In the genomic region with DNA sequence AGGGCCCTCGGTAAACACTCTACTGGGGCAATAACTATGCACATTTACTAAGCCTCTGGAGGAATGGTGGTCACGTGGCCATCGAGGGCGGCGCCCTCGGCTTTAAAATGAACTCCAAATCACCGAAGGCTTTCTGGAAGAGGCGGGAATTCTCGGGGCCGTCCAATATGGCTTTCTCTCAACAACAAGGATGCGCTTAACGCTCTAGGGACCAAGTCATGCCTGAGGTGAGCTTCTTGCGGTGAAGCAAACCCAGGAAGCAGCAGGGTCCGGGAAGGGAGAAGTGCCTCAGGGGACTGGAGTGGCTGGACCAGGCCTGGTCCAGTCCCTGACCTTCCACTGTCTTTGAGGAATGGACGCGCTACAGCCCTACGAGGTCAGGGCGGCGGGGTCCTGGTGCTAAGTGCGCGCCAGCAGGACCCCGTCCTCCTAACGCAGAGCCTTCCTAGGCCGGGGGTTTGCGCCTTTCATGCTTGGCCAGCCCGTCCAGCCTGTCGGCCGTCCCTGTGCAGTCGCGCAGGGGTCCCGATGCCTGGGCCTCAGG, we compare ENCODE assay signal across 8 mouse cellular contexts. TPM values are rescaled to one million over a fixed set of nuclear protein-coding genes. Genes with fewer than 3 reads are reported as not detected.
DNase-seq lines count a peak whose midpoint lies in the region; ATAC-seq and TF ChIP-seq lines count a peak whose summit lies in the region.

A gene (plus strand): TSS at position 134 of the 544 bp plus-strand sequence.

- peaks cover 8% of the 10 kb centered on the region; the same call in 1 of the 2 replicates for H3K36me3 ChIP-seq in thymus, adult 2 months (ENCODE audit: control insufficient read depth, insufficient read depth, low read length)
- peaks cover 15% of the 10 kb centered on the region for H3K36me3 ChIP-seq in embryonic facial prominence, embryonic 13.5 days
- H3K36me3 ChIP-seq in heart, embryonic 10.5 days, result peaks cover 16% of the 10 kb centered on the region

- H3K9me3 ChIP-seq in embryonic facial prominence, embryonic 13.5 days, result no peaks in the 10 kb centered on the region; the same call in 1 of the 2 replicates
- H3K9me3 ChIP-seq in heart, embryonic 10.5 days, result no peaks in the 10 kb centered on the region

- H3K4me1 ChIP-seq in thymus, adult 2 months (replicated peaks; ENCODE audit: control insufficient read depth, insufficient read depth, low read length), result peaks cover 20% of the 10 kb centered on the region
- peaks cover 31% of the 10 kb centered on the region for H3K4me1 ChIP-seq in embryonic facial prominence, embryonic 13.5 days
- H3K4me1 ChIP-seq in heart, embryonic 10.5 days, result peaks cover 37% of the 10 kb centered on the region

- 87% methylated on average over 31 of the region's 31 CpGs for WGBS in thymus, adult 2 months
- 24% methylated on average over 31 of the region's 31 CpGs for WGBS in embryonic facial prominence, embryonic 13.5 days
- 16% methylated on average over 31 of the region's 31 CpGs for WGBS in heart, embryonic 10.5 days

- H3K9ac ChIP-seq in embryonic facial prominence, embryonic 13.5 days, result peak within 1 kb of the TSS; percentile 94

- peak; percentile 8; the same call in 1 of the 2 replicates for ATAC-seq in embryonic facial prominence, embryonic 13.5 days (ENCODE audit: insufficient number of reproducible peaks, insufficient read depth, low FRiP score, low TSS enrichment, low read depth)

- H3K4me2 ChIP-seq in embryonic facial prominence, embryonic 13.5 days, result peak within 1 kb of the TSS; percentile 86

- no peak for TF ChIP-seq CTCF in thymus, adult 2 months (IDR thresholded peaks at IDR 0.05; ENCODE audit: borderline replicate concordance, control insufficient read depth, extremely low read depth, insufficient read depth, low read length, poor library complexity)

- peak within 1 kb of the TSS; percentile 59 for H3K4me3 ChIP-seq in thymus, adult 2 months (ENCODE audit: control insufficient read depth, insufficient read depth, low read length)
- peak within 1 kb of the TSS; percentile 86 for H3K4me3 ChIP-seq in embryonic facial prominence, embryonic 13.5 days
- peak within 1 kb of the TSS; percentile 91 for H3K4me3 ChIP-seq in heart, embryonic 10.5 days

- no peak for TF ChIP-seq POLR2A in thymus, adult 2 months (IDR thresholded peaks at IDR 0.05; ENCODE audit: control insufficient read depth, extremely low read depth, insufficient read depth, low read length, poor library complexity)

- H3K27me3 ChIP-seq in thymus, adult 2 months (ENCODE audit: control insufficient read depth, insufficient read depth, low read length), result no peaks in the 10 kb centered on the region
- H3K27me3 ChIP-seq in embryonic facial prominence, embryonic 13.5 days, result no peaks in the 10 kb centered on the region
- H3K27me3 ChIP-seq in heart, embryonic 10.5 days (ENCODE audit: insufficient read depth, poor library complexity, severe bottlenecking), result no peaks in the 10 kb centered on the region

- DNase-seq in thymus, adult 2 months, result no peak
- no peak for DNase-seq in thymus, postnatal 14 days
- DNase-seq in heart, embryonic 10.5 days (ENCODE audit: low spot score), result no peak
- DNase-seq in kidney, postnatal 14 days, result peak; percentile 14
- peak; percentile 7 for DNase-seq in lung, postnatal 36 days
- DNase-seq in testis, postnatal 10 days (ENCODE audit: low spot score), result peak; percentile 57
- DNase-seq in spleen, adult 12 weeks (ENCODE audit: low spot score), result no peak

- H3K27ac ChIP-seq in thymus, adult 2 months (ENCODE audit: control insufficient read depth, insufficient read depth, low read length), result peak within 1 kb of the TSS; percentile 68
- peak within 1 kb of the TSS; percentile 97 for H3K27ac ChIP-seq in embryonic facial prominence, embryonic 13.5 days
- peak within 1 kb of the TSS; percentile 100 for H3K27ac ChIP-seq in heart, embryonic 10.5 days

RNA-seq across cellular contexts. Expression of the gene that starts here (rescaled TPM):
- 32.8 and 38.6 TPM in 2 replicates for polyA plus RNA-seq in thymus, adult 2 months (2012; rRNA removed)
- 77.2 and 83.0 TPM in 2 replicates for polyA plus RNA-seq in embryonic facial prominence, embryonic 13.5 days (2015; fragmentation: Nextera tagmentation; extraction: Ambion mirVana)
- 51.0 and 58.4 TPM in 2 replicates for polyA plus RNA-seq in heart, embryonic 10.5 days (2016; fragmentation: Nextera tagmentation; extraction: Ambion mirVana)

Comparison
In these comparisons a context has a peak if more than half of its experiments do, and no peak if none do; other contexts are left out.
1. DNase-seq: peak in kidney, postnatal 14 days (single experiment), lung, postnatal 36 days (single experiment) and testis, postnatal 10 days (single experiment); none in thymus, adult 2 months (single experiment), thymus, postnatal 14 days (single experiment), heart, embryonic 10.5 days (single experiment) and spleen, adult 12 weeks (single experiment).
2. Peak in every context shown above with its lines, with median percentiles within 50 percentile points of each other: H3K27ac ChIP-seq and H3K4me3 ChIP-seq.